Mouse (Mus musculus) gastrocnemius, adult 2 months (tissue): ENCODE measurements around the gene Ncoa5. TPM values are rescaled to one million over a fixed set of nuclear protein-coding genes. Genes with fewer than 3 reads are reported as not detected.
A peak's percentile ranks its signal among the peaks of the same experiment; 100 is the strongest.

Experiments
- DNase-seq: peaks from one replicate; pipeline ENCODE4 v3.0.0; 2022
- H3K27ac ChIP-seq: fragments of 200-600 bp; 2 replicates; pipeline ENCODE4 v1.8.1; 2022; ENCODE audit warnings: mild to moderate bottlenecking
- H3K4me3 ChIP-seq: fragments of 200-600 bp; 2 replicates; pipeline ENCODE4 v1.8.1; 2022; ENCODE audit warnings: mild to moderate bottlenecking, moderate library complexity
- CTCF ChIP-seq: fragments of 200-600 bp; IDR thresholded peaks from 2 replicates; pipeline ENCODE4 v1.8.1; 2022; ENCODE audit warnings: antibody characterized with exemption, mild to moderate bottlenecking, moderate library complexity
- intact Hi-C: fragments of 180-260 bp; cut with DNase I; formaldehyde crosslinking; loops from one replicate; pipeline ENCODE4 v1.15.1; 2025
- long read RNA-seq, 2 experiments: library from polyadenylated mRNA; stranded (forward); transcript quantifications; one replicate each; pipeline ENCODE4 v2.0.0; 2021
- total RNA-seq, 2 experiments: library from RNA; stranded (reverse); gene quantifications; 2 replicates each; pipeline ENCODE4 v1.2.3; 2021

Gene Ncoa5
- total RNA-seq: 10 to 100 TPM; 13.2 to 14.6 TPM
- long read RNA-seq, experiment 1, partial matches to known transcripts: 4 of 11 reads
- long read RNA-seq, experiment 1, other reads (novel, unspliced or antisense): 3 of 11 reads
- long read RNA-seq, experiment 2, partial matches to known transcripts: 2 of 9 reads
- long read RNA-seq, experiment 2, other reads (novel, unspliced or antisense): 2 of 9 reads

GRCm38 (mm10) chr2:165034131-165035057 is at the start of gene Ncoa5:
Ncoa5 (minus strand) TSS chr2:165034867.
- Histone ChIP-seq H3K4me3 (peak within 1 kb of the TSS; percentile 92), H3K27ac (peak within 1 kb of the TSS; percentile 95)
- intact Hi-C loops: loop anchor here (5.0 kb wide), 2 partner anchors 72 to 107 kb away; partner anchors contain the start of gene Slc12a5
- peak; percentile 32; the same call in 1 of the 2 replicates for TF ChIP-seq CTCF
- peak; percentile 99 for DNase-seq

- Histone ChIP-seq H3K4me3 (no peak overlapping the region), H3K27ac (no peak overlapping the region)
- DNase-seq: no peak
- intact Hi-C loops: no loop called here
- TF ChIP-seq CTCF: no peak
Measured at GRCm38 (mm10) chr2:165081257-165081656, 46.6 kb upstream of the Ncoa5 start.

- DNase-seq: no peak
- H3K4me3 ChIP-seq: no peak overlapping the region
- intact Hi-C loops: no loop called here
- TF ChIP-seq CTCF: no peak
- no peak overlapping the region for H3K27ac ChIP-seq
Measured at GRCm38 (mm10) chr2:165080657-165081056, 46.0 kb upstream of the Ncoa5 start.

GRCm38 (mm10) chr2:165078605-165079004 is 43.9 kb upstream of the Ncoa5 start:
- no peak overlapping the region for H3K4me3 ChIP-seq
- TF ChIP-seq CTCF: peak; percentile 19; the same call in 1 of the 2 replicates
- intact Hi-C loops: no loop called here
- no peak overlapping the region for H3K27ac ChIP-seq
- no peak for DNase-seq

- intact Hi-C loops: no loop called here
- TF ChIP-seq CTCF: no peak
- H3K4me3 ChIP-seq: no peak overlapping the region
- DNase-seq: no peak
- H3K27ac ChIP-seq: no peak overlapping the region
Measured at GRCm38 (mm10) chr2:165078045-165078444, 43.4 kb upstream of the Ncoa5 start.

- intact Hi-C loops: no loop called here
- H3K4me3 ChIP-seq: no peak overlapping the region
- DNase-seq: no peak
- no peak for TF ChIP-seq CTCF
- H3K27ac ChIP-seq: no peak overlapping the region
Measured at GRCm38 (mm10) chr2:165077055-165077454, 42.4 kb upstream of the Ncoa5 start.

- no peak overlapping the region for H3K27ac ChIP-seq
- TF ChIP-seq CTCF: peak; percentile 98
- intact Hi-C loops: loop anchor here (1.0 to 5.0 kb wide), 4 partner anchors 37 to 288 kb away; no protein-coding TSS in a partner anchor
- peak; percentile 76 for DNase-seq
- no peak overlapping the region for H3K4me3 ChIP-seq
Measured at GRCm38 (mm10) chr2:165074937-165075336, 40.3 kb upstream of the Ncoa5 start.

GRCm38 (mm10) chr2:165074081-165074884 is 39.6 kb upstream of the Ncoa5 start:
- intact Hi-C loops: loop anchor here (2.0 to 5.0 kb wide), 3 partner anchors 38 to 289 kb away; no protein-coding TSS in a partner anchor
- Histone ChIP-seq H3K4me3 (no peak overlapping the region), H3K27ac (no peak overlapping the region)
- TF ChIP-seq CTCF: no peak
- peak; percentile 44 for DNase-seq

GRCm38 (mm10) chr2:165073381-165073781 is 38.7 kb upstream of the Ncoa5 start:
- DNase-seq: no peak
- Histone ChIP-seq H3K4me3 (no peak overlapping the region), H3K27ac (no peak overlapping the region)
- intact Hi-C loops: loop anchor here (5.0 kb wide), 1 partner anchor 39 kb away; no protein-coding TSS in a partner anchor
- no peak for TF ChIP-seq CTCF

- DNase-seq: peak; percentile 62
- H3K4me3 ChIP-seq: no peak overlapping the region
- TF ChIP-seq CTCF: peak; percentile 68
- intact Hi-C loops: loop anchor here (5.0 kb wide), 1 partner anchor 42 kb away; no protein-coding TSS in a partner anchor
- H3K27ac ChIP-seq: no peak overlapping the region
Measured at GRCm38 (mm10) chr2:165070096-165070816, 35.6 kb upstream of the Ncoa5 start.

GRCm38 (mm10) chr2:165068806-165069205 is 34.1 kb upstream of the Ncoa5 start:
- DNase-seq: no peak
- TF ChIP-seq CTCF: no peak
- intact Hi-C loops: no loop called here
- no peak overlapping the region for H3K4me3 ChIP-seq
- no peak overlapping the region for H3K27ac ChIP-seq

- no peak overlapping the region for H3K27ac ChIP-seq
- intact Hi-C loops: no loop called here
- no peak overlapping the region for H3K4me3 ChIP-seq
- TF ChIP-seq CTCF: no peak
- DNase-seq: no peak
Measured at GRCm38 (mm10) chr2:165064489-165064888, 29.8 kb upstream of the Ncoa5 start.
